Mouse (Mus musculus) stomach, postnatal 0 days (tissue): ENCODE measurements around the gene Nprl3.

Experiments used
- CTCF ChIP-seq: IDR thresholded peaks from 2 replicates; pipeline ENCODE4 v1.5.1; 2016; ENCODE audit warnings: antibody characterized with exemption, low read depth, mild to moderate bottlenecking, moderate library complexity
- EP300 ChIP-seq: optimal IDR thresholded peaks from 2 replicates; pipeline ENCODE3; 2016; ENCODE audit warnings: antibody characterized with exemption

GRCm38 (mm10) chr11:32285031-32285775 lies 17.7 kb upstream of the Nprl3 start:
- TF ChIP-seq CTCF (no peak), EP300 (no peak)
